Mouse (Mus musculus) midbrain, embryonic 12.5 days (tissue): ENCODE results near the gene Ptger1. TPM values are rescaled to one million over a fixed set of nuclear protein-coding genes. Genes with fewer than 3 reads are reported as not detected.
A peak's percentile ranks its signal among the peaks of the same experiment; 100 is the strongest.

ENCODE experiments used
- ATAC-seq: fragments of 200-750 bp; cut with Nextera tagmentation; 2 replicates; pipeline ENCODE4 v1.8.0; 2017; ENCODE audit warnings: low read depth, moderate TSS enrichment, moderate library complexity; ENCODE audit not compliant: low FRiP score
- H3K27ac ChIP-seq: fragments of 300-500 bp; sonication (generic); replicated peaks from 2 replicates; pipeline ENCODE4 v1.5.1; 2016; ENCODE audit warnings: mild to moderate bottlenecking
- H3K27me3 ChIP-seq: fragments of 300-500 bp; sonication (generic); 2 replicates; pipeline ENCODE4 v1.6.1; 2016; ENCODE audit warnings: mild to moderate bottlenecking
- H3K36me3 ChIP-seq: fragments of 300-500 bp; sonication (generic); 2 replicates; pipeline ENCODE4 v1.6.1; 2016
- H3K4me1 ChIP-seq: fragments of 300-500 bp; sonication (generic); 2 replicates; pipeline ENCODE4 v1.6.1; 2016
- H3K4me2 ChIP-seq: fragments of 300-500 bp; sonication (generic); replicated peaks from 2 replicates; pipeline ENCODE4 v1.6.1; 2016; ENCODE audit warnings: mild to moderate bottlenecking, moderate library complexity
- H3K4me3 ChIP-seq: fragments of 300-500 bp; sonication (generic); 2 replicates; pipeline ENCODE4 v1.5.1; 2016; ENCODE audit warnings: mild to moderate bottlenecking
- H3K9ac ChIP-seq: fragments of 300-500 bp; sonication (generic); replicated peaks from 2 replicates; pipeline ENCODE4 v1.6.1; 2016; ENCODE audit warnings: mild to moderate bottlenecking, moderate library complexity
- H3K9me3 ChIP-seq: fragments of 300-500 bp; sonication (generic); 2 replicates; pipeline ENCODE4 v1.6.1; 2016; ENCODE audit warnings: mild to moderate bottlenecking
- WGBS: fragments of 180-500 bp; shearing (Covaris S2); methylation state at CpG from one replicate; pipeline ENCODE4 v1.1.7; 2016; 5-methylcytosine and 5-hydroxymethylcytosine counted together
- polyA plus RNA-seq: library from polyadenylated mRNA; unstranded; fragments of >200 nt; fragmentation: Nextera tagmentation; extraction: Ambion mirVana; gene quantifications from 2 replicates; pipeline ENCODE4 v1.2.1, GENCODE M21; 2016

Ptger1 gene
- polyA plus RNA-seq, 1 experiment from 2014 or later: 0.75 TPM

GRCm38 (mm10) chr8:83639649-83640048, 26.8 kb upstream of the Ptger1 start:
- Histone ChIP-seq H3K4me2 (no peak overlapping the region), H3K27ac (no peak overlapping the region), H3K4me1 (no peaks in the 10 kb centered on the region), H3K9me3 (peaks cover 7% of the 10 kb centered on the region; the same call in 1 of the 2 replicates), H3K4me3 (no peak overlapping the region), H3K36me3 (no peaks in the 10 kb centered on the region), H3K27me3 (no peaks in the 10 kb centered on the region), H3K9ac (no peak overlapping the region)
- 68% methylated on average over 5 of the region's 5 CpGs for WGBS
- ATAC-seq: no peak

DNA sequence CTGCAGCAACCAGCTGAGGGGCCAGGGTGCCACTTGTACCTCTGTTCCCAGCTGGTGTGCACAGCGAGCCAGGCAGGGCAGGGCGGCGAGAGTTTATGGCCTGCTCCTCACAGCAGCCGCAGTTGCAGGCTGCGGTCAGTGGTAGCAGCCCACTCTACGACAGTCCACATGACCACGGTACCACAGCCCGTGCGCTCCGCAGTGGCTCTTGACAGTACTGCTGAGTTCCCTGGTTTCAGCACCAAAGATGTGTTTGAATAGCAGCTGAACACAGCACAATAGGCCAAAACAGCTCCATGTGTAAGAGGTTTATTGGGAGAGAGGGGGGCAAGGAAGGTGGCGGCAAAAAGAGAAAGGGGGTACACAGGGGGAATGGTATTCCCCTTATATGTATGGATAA, 19.0 kb upstream of the Ptger1 start:
- Histone ChIP-seq H3K4me3 (no peak overlapping the region), H3K27ac (no peak overlapping the region), H3K9ac (no peak overlapping the region), H3K36me3 (no peaks in the 10 kb centered on the region), H3K9me3 (no peaks in the 10 kb centered on the region), H3K4me1 (peaks cover 6% of the 10 kb centered on the region), H3K27me3 (no peaks in the 10 kb centered on the region), H3K4me2 (no peak overlapping the region)
- WGBS: 94% methylated on average over 11 of the region's 11 CpGs
- ATAC-seq: no peak

DNA sequence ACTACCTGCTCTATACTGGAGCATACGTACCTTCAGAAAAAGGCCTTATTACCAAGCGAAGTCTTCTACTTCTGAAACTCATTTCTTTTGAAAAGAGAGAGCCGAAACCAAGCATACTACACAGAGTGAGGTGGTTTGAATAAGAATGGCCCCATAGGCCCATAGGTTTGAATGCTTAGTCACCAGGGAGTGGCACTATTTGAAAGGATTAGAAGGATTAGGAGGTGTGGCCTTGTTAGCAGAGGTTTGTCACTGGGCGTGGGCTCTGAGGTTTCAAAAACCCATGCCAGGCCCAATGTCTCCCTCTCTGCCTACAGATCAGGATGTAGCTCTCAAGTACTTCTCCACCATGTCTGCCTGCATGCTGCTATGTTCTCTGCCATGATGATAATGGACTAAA, 18.4 kb upstream of the Ptger1 start:
- Histone ChIP-seq H3K36me3 (no peaks in the 10 kb centered on the region), H3K4me2 (no peak overlapping the region), H3K9ac (no peak overlapping the region), H3K4me3 (no peak overlapping the region), H3K27ac (no peak overlapping the region), H3K27me3 (no peaks in the 10 kb centered on the region), H3K4me1 (peaks cover 6% of the 10 kb centered on the region), H3K9me3 (no peaks in the 10 kb centered on the region)
- ATAC-seq: no peak
- WGBS: 88% methylated on average over 4 of the region's 4 CpGs

DNA sequence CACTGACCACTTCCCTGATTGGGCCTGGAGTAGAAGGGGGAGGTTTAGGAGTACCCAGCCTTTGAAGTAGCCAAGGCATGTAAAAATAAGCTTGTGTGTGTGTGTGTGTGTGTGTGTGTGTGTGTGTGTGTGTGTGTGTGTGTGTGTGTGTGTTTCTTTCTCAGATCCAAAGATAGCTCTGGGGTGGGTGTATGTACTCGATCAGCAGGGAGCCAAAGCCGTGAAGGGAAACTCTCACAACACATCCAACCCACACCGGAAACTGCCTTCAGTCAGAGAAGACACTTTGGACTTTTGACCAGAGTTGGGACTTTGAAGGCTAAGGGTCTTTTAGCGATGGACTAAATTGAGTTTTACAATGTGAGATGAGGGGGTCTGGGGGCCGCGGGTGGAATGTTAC, 16.8 kb upstream of the Ptger1 start:
- no peak overlapping the region for H3K27ac ChIP-seq
- no peak overlapping the region for H3K4me2 ChIP-seq
- H3K36me3 ChIP-seq: no peaks in the 10 kb centered on the region
- no peaks in the 10 kb centered on the region for H3K9me3 ChIP-seq
- H3K27me3 ChIP-seq: no peaks in the 10 kb centered on the region
- no peak overlapping the region for H3K4me3 ChIP-seq
- no peak for ATAC-seq
- no peak overlapping the region for H3K9ac ChIP-seq
- 94% methylated on average over 6 of the region's 6 CpGs for WGBS
- H3K4me1 ChIP-seq: peaks cover 20% of the 10 kb centered on the region

- H3K27me3 ChIP-seq: no peaks in the 10 kb centered on the region
- H3K4me1 ChIP-seq: peaks cover 22% of the 10 kb centered on the region
- WGBS: 4% methylated on average over 50 of the region's 50 CpGs
- H3K4me3 ChIP-seq: peak within 1 kb of the TSS; percentile 85
- H3K27ac ChIP-seq: peak within 1 kb of the TSS; percentile 92
- H3K36me3 ChIP-seq: 0 out of 2 replicates have a peak, but pooled peaks cover 4% of the 10 kb centered on the region
- no peaks in the 10 kb centered on the region for H3K9me3 ChIP-seq
- peak; percentile 96 for ATAC-seq
- peak within 1 kb of the TSS; percentile 82 for H3K9ac ChIP-seq
- H3K4me2 ChIP-seq: peak within 1 kb of the TSS; percentile 95
These were observed 14.3 kb upstream of the Ptger1 start, which contains the start of gene Gipc1 for GRCm38 (mm10) chr8:83652030-83652743. Gene Gipc1, plus strand, starts transcription at chr8:83652677.

DNA sequence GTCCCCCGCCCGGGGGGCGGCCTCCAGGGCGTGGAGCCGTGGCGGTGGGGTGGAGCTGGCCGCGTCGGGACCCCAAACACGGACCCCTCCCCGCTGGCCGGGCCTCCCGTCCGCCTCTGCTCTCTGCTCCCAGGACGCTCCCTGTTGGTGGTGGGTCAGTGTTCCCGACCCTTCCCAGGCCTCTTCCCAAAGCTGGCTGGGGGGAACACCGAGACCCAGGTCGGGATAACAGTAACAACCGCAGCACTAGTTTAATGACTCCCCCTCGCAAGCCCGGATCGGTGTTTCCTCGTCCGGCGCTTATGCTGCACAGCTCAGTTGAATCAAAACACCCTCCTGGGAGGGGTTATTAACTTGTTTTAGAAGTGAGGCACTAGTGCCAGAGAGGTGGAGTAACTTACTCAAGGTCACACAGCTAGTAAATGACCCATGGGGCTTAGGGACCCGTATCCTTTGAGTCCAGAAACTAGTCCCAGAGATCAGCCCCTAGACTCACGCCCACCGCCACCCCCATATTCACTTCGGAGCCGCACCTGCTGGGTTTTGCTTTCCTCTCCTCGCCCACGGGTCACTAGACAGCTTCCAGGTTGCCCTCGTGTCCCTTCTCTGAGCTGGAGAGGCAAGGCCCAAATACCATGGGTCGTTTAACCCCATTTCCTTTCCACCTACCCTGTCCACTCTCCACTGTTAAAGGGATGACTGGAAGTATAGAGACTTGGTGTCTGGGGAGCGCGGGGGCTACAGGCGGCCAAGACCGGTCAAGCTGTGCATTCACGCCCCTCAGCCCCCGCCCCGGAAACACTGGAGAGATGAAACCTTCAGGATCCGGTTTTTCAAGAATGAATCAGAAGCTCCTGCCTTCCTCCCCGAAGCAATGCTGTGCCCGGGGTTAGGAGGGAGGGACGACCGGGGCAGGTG, 13.5 kb upstream of the Ptger1 start:
- H3K9ac ChIP-seq: peak overlapping the region; percentile 82
- peaks cover 9% of the 10 kb centered on the region; the same call in 1 of the 2 replicates for H3K36me3 ChIP-seq
- ATAC-seq: 0 out of 2 replicates have a peak, but pooled peaks have one; percentile 4
- H3K27ac ChIP-seq: peak overlapping the region; percentile 67
- H3K4me2 ChIP-seq: peak overlapping the region; percentile 95
- no peaks in the 10 kb centered on the region for H3K9me3 ChIP-seq
- H3K4me3 ChIP-seq: peak overlapping the region; percentile 85
- no peaks in the 10 kb centered on the region for H3K27me3 ChIP-seq
- peaks cover 22% of the 10 kb centered on the region for H3K4me1 ChIP-seq
- 3% methylated on average over 39 of the region's 46 CpGs for WGBS

DNA sequence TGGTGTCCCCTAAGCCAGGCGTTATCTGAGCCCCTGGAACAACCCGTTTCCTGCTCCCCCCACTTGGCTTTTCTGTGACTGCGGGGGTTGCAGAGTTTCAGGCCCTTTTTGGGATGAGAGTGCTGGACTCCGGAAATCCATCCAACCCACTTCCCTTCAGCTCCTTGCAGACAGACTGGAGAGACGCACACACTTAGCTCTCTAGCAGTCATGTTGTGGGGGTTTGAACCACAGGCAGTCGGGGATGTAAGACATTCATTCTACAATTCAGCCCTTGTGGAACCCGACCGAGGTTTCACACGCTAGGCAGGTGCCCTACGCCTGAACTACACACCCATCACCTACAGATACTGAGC, 12.8 kb upstream of the Ptger1 start:
- H3K4me1 ChIP-seq: peaks cover 22% of the 10 kb centered on the region
- WGBS: 50% methylated on average over 10 of the region's 10 CpGs
- peaks cover 9% of the 10 kb centered on the region; the same call in 1 of the 2 replicates for H3K36me3 ChIP-seq
- no peaks in the 10 kb centered on the region for H3K9me3 ChIP-seq
- H3K27ac ChIP-seq: no peak overlapping the region
- H3K4me2 ChIP-seq: peak overlapping the region; percentile 95
- H3K27me3 ChIP-seq: no peaks in the 10 kb centered on the region
- H3K4me3 ChIP-seq: peak overlapping the region; percentile 85
- H3K9ac ChIP-seq: peak overlapping the region; percentile 82
- ATAC-seq: no peak

- H3K4me2 ChIP-seq: no peak overlapping the region
- no peak overlapping the region for H3K4me3 ChIP-seq
- no peak for ATAC-seq
- no peaks in the 10 kb centered on the region for H3K9me3 ChIP-seq
- no peak overlapping the region for H3K27ac ChIP-seq
- peaks cover 22% of the 10 kb centered on the region for H3K4me1 ChIP-seq
- 96% methylated on average over 6 of the region's 6 CpGs for WGBS
- H3K9ac ChIP-seq: no peak overlapping the region
- H3K36me3 ChIP-seq: peaks cover 9% of the 10 kb centered on the region; the same call in 1 of the 2 replicates
- H3K27me3 ChIP-seq: no peaks in the 10 kb centered on the region
These were observed 11.8 kb upstream of the Ptger1 start for GRCm38 (mm10) chr8:83654725-83655124.

DNA sequence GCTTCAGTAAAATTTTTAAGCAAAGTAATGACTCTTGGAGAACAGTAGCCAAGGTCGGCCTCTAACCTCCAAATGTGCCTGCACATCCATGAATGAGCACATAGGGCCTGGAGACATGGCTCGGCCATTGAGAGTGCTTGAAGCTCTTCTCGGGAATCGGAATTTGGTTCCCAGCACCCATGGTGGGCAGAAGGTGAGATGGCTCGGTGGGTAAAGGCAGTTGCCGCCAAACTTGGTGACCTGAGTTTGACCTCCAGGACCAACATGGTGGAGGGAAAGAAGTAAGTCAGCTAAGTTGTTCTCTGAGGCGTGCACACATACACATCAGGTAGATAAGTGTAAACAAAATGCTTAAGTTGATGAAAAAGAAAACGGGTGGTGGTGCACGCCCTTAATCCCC, 10.4 kb upstream of the Ptger1 start:
- no peak overlapping the region for H3K4me3 ChIP-seq
- no peak overlapping the region for H3K9ac ChIP-seq
- no peak overlapping the region for H3K27ac ChIP-seq
- 92% methylated on average over 9 of the region's 9 CpGs for WGBS
- no peaks in the 10 kb centered on the region for H3K9me3 ChIP-seq
- ATAC-seq: no peak
- peaks cover 34% of the 10 kb centered on the region for H3K4me1 ChIP-seq
- no peak overlapping the region for H3K4me2 ChIP-seq
- peaks cover 9% of the 10 kb centered on the region; the same call in 1 of the 2 replicates for H3K36me3 ChIP-seq
- no peaks in the 10 kb centered on the region for H3K27me3 ChIP-seq

- no peak overlapping the region for H3K4me2 ChIP-seq
- ATAC-seq: no peak
- H3K27ac ChIP-seq: no peak overlapping the region
- H3K4me1 ChIP-seq: peaks cover 39% of the 10 kb centered on the region
- 87% methylated on average over 13 of the region's 13 CpGs for WGBS
- no peaks in the 10 kb centered on the region for H3K9me3 ChIP-seq
- no peak overlapping the region for H3K9ac ChIP-seq
- no peak overlapping the region for H3K4me3 ChIP-seq
- H3K36me3 ChIP-seq: peaks cover 9% of the 10 kb centered on the region; the same call in 1 of the 2 replicates
- H3K27me3 ChIP-seq: no peaks in the 10 kb centered on the region
These were observed 9.8 kb upstream of the Ptger1 start for GRCm38 (mm10) chr8:83656484-83657246.

DNA sequence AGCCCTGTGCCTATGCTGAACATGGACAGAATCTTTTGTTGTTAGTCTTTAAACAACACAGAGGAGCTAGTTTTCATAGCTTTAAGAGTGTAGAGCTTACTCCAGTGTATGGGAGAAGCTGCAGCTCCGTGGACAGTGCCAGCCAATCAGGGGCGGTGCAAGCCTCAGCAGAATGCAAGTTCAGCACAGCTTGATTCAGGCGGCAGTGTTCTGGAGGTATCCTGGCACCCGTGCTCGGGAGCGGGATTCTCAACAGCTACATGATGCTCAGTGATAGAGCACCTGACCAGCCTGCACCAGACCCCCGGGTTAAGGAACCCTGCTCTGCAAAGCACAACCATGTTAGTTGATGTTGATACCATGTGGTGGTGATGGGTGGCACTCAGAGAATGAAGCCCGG, 5.9 kb upstream of the Ptger1 start:
- peak; percentile 16; the same call in 1 of the 2 replicates for ATAC-seq
- WGBS: 7% methylated on average over 8 of the region's 8 CpGs
- Histone ChIP-seq H3K9me3 (no peaks in the 10 kb centered on the region), H3K4me2 (peak overlapping the region; percentile 19; the same call in 1 of the 2 replicates), H3K9ac (no peak overlapping the region; the same call in 1 of the 2 replicates), H3K27me3 (no peaks in the 10 kb centered on the region), H3K27ac (peak overlapping the region; percentile 30; the same call in 1 of the 2 replicates), H3K36me3 (peaks cover 22% of the 10 kb centered on the region), H3K4me3 (no peak overlapping the region), H3K4me1 (peaks cover 30% of the 10 kb centered on the region)
